Mouse (Mus musculus) bone marrow, adult 2 months (tissue): Measurements from ENCODE around the gene Gm15217. TPM values are rescaled to one million over a fixed set of nuclear protein-coding genes. Genes with fewer than 3 reads are reported as not detected.

Experiments
- H3K27ac ChIP-seq: fragments of 200-500 bp; 2 replicates; pipeline ENCODE4 v1.5.1; 2012; ENCODE audit warnings: low read depth, mild to moderate bottlenecking, control low read depth, inconsistent platforms, low read length; ENCODE audit not compliant: control insufficient read depth, poor library complexity, insufficient read depth
- H3K4me1 ChIP-seq: fragments of 200-500 bp; 2 replicates; pipeline ENCODE4 v1.6.1; 2011; ENCODE audit warnings: low read length; ENCODE audit not compliant: control insufficient read depth, insufficient read depth
- H3K4me3 ChIP-seq: fragments of 200-500 bp; replicated peaks from 2 replicates; pipeline ENCODE3; 2011; ENCODE audit warnings: mild to moderate bottlenecking, low read depth, low read length, control low read depth; ENCODE audit not compliant: control insufficient read depth
- CTCF ChIP-seq: fragments of 200-500 bp; IDR thresholded peaks from 2 replicates; pipeline ENCODE4 v1.5.1; 2011; ENCODE audit warnings: low read length, control low read depth; ENCODE audit not compliant: control insufficient read depth, insufficient read depth
- POLR2A ChIP-seq: fragments of 200-500 bp; IDR thresholded peaks from 2 replicates; pipeline ENCODE4 v1.6.1; 2011; ENCODE audit warnings: low read depth, mild to moderate bottlenecking, control low read depth, low read length, borderline replicate concordance; ENCODE audit not compliant: control insufficient read depth
- WGBS: fragments of 180-500 bp; shearing (Covaris S2); methylation state at CpG from one replicate; pipeline ENCODE4 v1.1.7; 2018; 5-methylcytosine and 5-hydroxymethylcytosine counted together
- polyA plus RNA-seq: library from polyadenylated mRNA; stranded (reverse); fragments of >200 nt; gene quantifications from 2 replicates; pipeline ENCODE4 v1.2.4, GENCODE M21; 2011; ENCODE audit warnings: low replicate concordance; ENCODE audit not compliant: missing spikeins, insufficient read depth, insufficient read length

Gene Gm15217
- polyA plus RNA-seq, 1 experiment: not detected

- no peak overlapping the region for H3K4me3 ChIP-seq
Measured at GRCm38 (mm10) chr14:46381457-46381856, 2.2 kb downstream of the Gm15217 start.

GRCm38 (mm10) chr14:46384946-46385691 is 5.9 kb downstream of the Gm15217 start:
- WGBS: 48% methylated on average over 14 of the region's 14 CpGs
- Histone ChIP-seq H3K4me3 (no peak overlapping the region), H3K27ac (no peak overlapping the region), H3K4me1 (no peaks in the 10 kb centered on the region)
- TF ChIP-seq POLR2A (no peak), CTCF (no peak)

More at GRCm38 (mm10) chr14:46381457-46381856, 2.2 kb downstream of the Gm15217 start:
- H3K27ac ChIP-seq: no peak overlapping the region
- H3K4me1 ChIP-seq: no peaks in the 10 kb centered on the region
- WGBS: 66% methylated on average over 6 of the region's 6 CpGs
- no peak for TF ChIP-seq POLR2A
- TF ChIP-seq CTCF: no peak

DNA sequence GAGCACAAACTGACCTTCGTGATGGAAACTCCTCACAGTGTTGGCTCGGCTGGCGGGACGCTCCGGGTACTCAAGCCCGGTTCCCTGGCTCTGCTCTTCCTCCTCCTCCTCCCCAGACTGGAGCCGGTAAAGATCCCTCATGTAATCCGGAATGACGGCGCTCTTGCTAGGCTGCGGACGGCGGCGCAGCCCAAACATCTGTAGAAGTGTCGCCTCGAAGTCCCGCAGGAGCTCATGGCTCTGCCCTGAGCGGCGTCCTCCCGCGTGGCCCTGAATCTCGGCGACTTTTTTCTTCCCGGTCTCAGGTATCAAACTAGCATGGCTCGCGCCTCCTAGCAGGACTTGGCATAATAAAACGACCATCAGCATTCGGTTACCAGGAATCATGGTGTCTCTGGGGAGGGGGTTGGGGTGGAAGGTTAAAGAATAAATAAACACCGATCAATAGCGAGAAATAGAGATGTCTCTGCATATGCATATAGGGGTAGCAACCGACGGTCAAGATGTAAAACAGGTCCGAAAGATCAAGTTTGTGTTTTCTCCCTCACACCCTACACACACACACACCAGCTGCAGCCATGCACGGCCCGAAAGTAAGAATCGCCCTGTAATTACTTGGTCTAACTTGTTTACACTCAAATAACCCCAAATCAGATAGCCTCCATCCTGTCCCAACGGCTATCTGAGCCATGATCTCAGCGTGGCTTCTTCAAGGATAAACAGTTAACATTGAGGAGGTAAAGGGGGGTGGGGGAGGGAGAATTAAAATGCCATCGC is 6.7 kb downstream of the Gm15217 start:
- H3K4me3 ChIP-seq: peak overlapping the region; percentile 22
- TF ChIP-seq CTCF: no peak
- TF ChIP-seq POLR2A: no peak
- no peak overlapping the region for H3K27ac ChIP-seq
- WGBS: 2% methylated on average over 39 of the region's 39 CpGs
- no peaks in the 10 kb centered on the region for H3K4me1 ChIP-seq

DNA sequence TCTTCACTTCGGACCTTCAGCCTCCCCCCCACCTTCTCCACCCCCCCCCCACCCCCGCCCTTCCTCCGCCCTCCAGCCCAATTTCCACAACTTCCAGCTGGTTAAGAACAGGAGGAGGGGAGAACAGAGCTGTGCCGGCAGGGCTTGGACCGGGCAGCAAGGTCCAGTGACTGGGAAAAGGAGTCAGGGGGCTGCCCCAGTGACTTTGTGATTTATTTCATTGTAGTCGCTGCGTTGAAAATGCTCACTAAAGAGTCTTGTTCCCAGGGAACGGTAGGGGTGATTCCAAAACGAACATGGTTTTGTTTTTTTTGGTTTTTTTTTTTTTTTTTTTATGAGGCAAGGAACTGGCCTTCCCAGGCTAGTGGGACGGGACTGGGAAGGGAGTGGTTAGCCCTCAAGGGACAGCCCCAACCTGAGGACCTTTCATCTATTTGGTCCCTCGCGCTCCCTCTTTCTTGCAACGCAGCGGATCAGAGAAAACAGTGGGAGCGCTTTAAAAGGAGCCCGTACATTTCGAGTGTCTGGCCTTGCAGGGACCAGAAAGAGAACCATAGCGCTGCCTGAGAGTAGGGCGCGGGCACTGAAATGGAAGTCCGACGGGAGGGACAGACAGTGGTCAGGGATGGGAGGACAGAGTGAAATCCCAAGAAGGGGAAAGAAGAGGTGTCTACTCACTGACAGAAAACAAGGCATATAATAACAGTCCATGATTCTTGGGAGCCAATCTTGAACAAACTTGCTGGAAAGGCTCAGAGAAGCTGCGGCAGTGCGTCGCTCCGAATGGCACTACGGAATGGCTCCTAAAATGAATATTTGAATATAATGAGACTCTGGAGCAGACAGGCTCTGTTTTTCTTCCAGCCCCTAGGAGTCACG is 7.5 kb downstream of the Gm15217 start:
- TF ChIP-seq POLR2A: no peak
- no peak for TF ChIP-seq CTCF
- no peaks in the 10 kb centered on the region for H3K4me1 ChIP-seq
- no peak overlapping the region for H3K4me3 ChIP-seq
- H3K27ac ChIP-seq: no peak overlapping the region
- whole genome bisulfite sequencing: 4% methylated on average over 28 of the region's 28 CpGs

DNA sequence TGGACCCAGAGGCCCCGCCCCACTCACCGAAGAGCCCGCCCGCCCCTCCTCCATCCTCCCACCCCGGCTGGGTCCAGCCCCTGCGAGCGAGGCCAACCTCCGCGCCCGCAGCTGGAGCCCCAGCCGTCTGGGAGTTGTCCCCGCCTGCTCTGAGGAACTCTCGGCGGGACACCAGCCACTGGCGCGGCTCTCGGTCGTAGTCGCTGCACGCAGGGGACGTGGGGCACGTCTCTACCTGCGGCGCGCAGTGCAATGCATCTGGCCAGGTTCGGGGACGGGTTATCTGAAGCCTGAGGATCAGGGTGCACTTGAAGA is 8.1 kb downstream of the Gm15217 start:
- Histone ChIP-seq H3K4me3 (peak overlapping the region; percentile 21), H3K27ac (no peak overlapping the region), H3K4me1 (no peaks in the 10 kb centered on the region)
- WGBS: under 1% methylated on average over 27 of the region's 27 CpGs
- no peak for TF ChIP-seq CTCF
- TF ChIP-seq POLR2A: no peak

DNA sequence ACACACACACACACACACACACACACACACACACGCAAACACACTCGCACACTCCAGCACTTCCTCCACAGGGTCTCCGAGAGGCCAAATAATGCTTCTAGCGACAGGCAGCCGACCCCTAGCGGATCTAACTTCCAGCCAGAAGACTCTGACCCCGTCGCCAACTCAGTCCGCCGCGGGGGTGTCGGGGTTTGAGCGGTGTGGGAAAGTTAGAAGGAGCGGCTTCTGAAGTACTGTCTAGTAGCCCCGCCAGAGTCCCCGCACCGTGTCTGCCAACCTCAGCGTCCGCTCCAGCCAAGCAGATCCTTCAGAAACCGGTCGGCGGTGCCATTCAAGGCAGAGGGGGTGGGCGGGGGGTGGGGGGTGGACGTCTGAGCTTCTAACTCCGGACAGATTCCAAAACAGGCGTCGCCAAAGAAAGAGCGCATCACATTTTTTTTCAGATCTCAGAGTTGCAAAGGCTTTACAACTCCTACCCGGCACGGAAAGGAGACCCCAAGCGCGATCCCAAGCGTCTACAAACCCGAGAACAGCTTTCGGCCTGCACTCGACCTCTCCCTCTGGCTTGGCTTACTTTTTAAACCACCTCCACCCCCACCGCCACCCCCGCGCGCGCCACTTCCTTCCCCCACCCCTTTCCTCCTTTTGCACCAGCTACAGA is 8.7 kb downstream of the Gm15217 start:
- no peak overlapping the region; the same call in 1 of the 2 replicates for H3K27ac ChIP-seq
- H3K4me3 ChIP-seq: peak overlapping the region; percentile 34
- WGBS: 2% methylated on average over 41 of the region's 41 CpGs
- TF ChIP-seq POLR2A (no peak), CTCF (no peak)
- H3K4me1 ChIP-seq: no peaks in the 10 kb centered on the region

GRCm38 (mm10) chr14:46388636-46389035 is 9.4 kb downstream of the Gm15217 start:
- WGBS: 2% methylated on average over 27 of the region's 27 CpGs
- no peak for TF ChIP-seq CTCF
- no peak for TF ChIP-seq POLR2A
- no peak overlapping the region for H3K4me3 ChIP-seq
- no peak overlapping the region; the same call in 1 of the 2 replicates for H3K27ac ChIP-seq
- H3K4me1 ChIP-seq: no peaks in the 10 kb centered on the region

DNA sequence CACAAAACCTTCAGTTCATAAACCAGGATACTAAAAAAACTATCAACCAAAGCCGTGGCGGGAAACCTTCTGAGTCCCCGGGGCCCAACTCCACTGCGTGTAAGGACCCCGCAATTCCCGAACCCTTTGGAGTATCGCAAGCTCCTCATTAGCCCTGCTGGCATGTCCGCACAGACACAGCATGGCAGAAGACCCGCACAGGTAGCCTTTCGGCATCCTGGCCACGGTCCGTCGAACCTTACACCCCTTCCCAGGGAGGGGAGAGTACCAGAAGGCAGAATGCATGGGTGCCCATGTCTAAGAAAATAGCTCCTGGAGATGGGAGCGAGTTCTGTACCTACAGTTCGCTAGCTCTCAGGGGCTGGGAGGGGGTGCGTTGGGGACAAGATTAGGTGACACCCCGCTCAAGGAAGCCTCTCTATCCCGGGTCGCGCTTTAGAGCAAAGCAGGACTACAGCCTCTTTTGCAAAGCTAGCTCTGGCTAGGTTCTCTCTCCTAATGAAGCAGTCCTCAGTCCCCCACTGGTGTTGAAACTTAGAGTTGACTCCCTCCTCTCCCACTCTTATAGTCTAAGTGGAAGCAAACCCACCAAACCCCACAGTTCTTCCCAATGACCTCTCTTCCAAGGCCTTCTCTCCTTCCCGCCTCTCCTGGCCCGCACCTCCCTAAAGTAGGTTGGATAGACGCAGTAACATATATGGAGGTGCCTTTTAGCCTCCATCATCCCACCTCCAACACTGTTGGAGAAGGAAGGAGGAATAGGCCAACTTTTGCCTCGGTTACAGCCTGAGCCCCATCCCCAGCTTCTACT is 10.4 kb downstream of the Gm15217 start:
- no peak overlapping the region for H3K27ac ChIP-seq
- H3K4me1 ChIP-seq: no peaks in the 10 kb centered on the region
- TF ChIP-seq CTCF: no peak
- WGBS: 13% methylated on average over 24 of the region's 24 CpGs
- H3K4me3 ChIP-seq: no peak overlapping the region
